Mouse (Mus musculus): ENCODE results near the gene Faf2. TPM values are rescaled to one million over a fixed set of nuclear protein-coding genes. Genes with fewer than 3 reads are reported as not detected.

Faf2 gene
- polyA plus RNA-seq, 1 experiment from 2014 or later = 28.5 TPM

DNA sequence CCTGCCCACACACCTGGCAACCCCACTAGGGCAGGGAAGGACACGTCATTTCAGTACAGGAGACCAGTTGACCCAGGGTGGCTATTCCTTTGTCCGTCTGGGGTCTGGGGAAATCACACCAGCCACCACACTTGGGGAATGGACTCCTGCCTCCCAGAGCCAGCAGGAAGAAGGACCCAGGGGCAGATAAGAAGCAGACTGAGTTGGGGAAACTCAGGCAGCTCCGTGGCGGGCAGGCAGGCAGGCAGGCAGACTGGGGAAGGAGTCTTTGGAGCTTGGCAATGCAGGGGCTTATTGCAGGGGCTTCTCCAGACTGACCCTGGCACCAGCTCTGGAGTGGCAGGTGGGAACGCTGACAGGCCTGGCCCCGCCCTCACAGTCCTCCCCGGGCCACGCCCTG is 59.7 kb downstream of the Faf2 start:
- peak overlapping the region; percentile 79 for H3K4me2 ChIP-seq
- H3K27ac ChIP-seq (replicated peaks) = peak overlapping the region; percentile 96
- peaks cover 56% of the 10 kb centered on the region for H3K36me3 ChIP-seq (replicated peaks)
- H3K9ac ChIP-seq = peak overlapping the region; percentile 61
- 36% methylated on average over 8 of the region's 8 CpGs for WGBS (ENCODE audit: insufficient replicate concordance)
- H3K4me3 ChIP-seq (replicated peaks) = peak overlapping the region; percentile 53; the same call in 1 of the 2 replicates
- H3K27me3 ChIP-seq = no peaks in the 10 kb centered on the region
- no peak for ATAC-seq (ENCODE audit: insufficient read depth)
- H3K4me1 ChIP-seq (replicated peaks) = peaks cover 66% of the 10 kb centered on the region
- H3K9me3 ChIP-seq (replicated peaks) = no peaks in the 10 kb centered on the region

GRCm38 (mm10) chr13:54683301-54683700 is 61.7 kb downstream of the Faf2 start:
- no peak for ATAC-seq (ENCODE audit: insufficient read depth)
- H3K4me3 ChIP-seq (replicated peaks) = no peak overlapping the region
- 0 out of 2 replicates have a peak overlapping the region, but pooled peaks have one; percentile 33 for H3K27ac ChIP-seq (replicated peaks)
- peaks cover 77% of the 10 kb centered on the region for H3K4me1 ChIP-seq (replicated peaks)
- no peaks in the 10 kb centered on the region for H3K9me3 ChIP-seq (replicated peaks)
- H3K9ac ChIP-seq = no peak overlapping the region
- no peaks in the 10 kb centered on the region for H3K27me3 ChIP-seq
- peaks cover 56% of the 10 kb centered on the region for H3K36me3 ChIP-seq (replicated peaks)
- WGBS (ENCODE audit: insufficient replicate concordance) = 88% methylated on average over 3 of the region's 3 CpGs
- H3K4me2 ChIP-seq = no peak overlapping the region

DNA sequence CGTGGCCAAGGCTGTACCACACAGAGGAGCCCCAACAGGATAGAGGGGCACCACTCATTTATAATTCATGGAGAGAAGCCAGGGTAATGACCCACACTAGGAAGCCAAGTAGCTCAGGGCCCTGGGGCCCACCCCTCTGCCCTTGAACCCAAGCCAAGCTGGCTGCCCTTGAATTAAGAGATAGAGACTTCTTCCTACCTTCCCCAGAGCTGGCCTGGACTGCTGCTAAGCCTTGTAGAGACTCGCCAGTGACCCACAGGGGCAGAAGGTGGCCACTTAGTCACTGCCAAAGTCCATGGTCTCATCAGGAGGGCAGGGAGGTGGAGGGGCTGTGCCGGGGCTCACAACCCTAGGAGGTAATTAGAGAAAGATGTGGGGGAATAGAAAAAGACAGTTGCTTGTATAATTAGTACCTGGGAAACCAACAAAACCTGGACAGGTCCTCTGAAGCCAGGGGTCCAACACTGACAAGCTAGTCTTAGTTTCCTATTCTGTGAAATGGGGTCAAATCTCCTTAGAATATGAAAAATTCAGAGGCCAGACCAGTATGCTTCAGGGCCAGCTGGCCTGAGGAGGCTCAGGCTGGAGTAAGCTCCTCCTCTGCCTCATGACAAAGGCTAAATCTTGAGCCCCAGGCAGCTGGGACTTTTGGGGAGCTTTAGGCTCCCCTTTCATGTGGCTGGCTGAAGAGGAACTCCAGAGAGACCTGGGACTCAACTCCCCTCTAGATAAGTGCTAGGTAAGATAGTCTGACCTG is 62.7 kb downstream of the Faf2 start:
- H3K27ac ChIP-seq (replicated peaks) = peak overlapping the region; percentile 53; the same call in 1 of the 2 replicates
- no peak overlapping the region for H3K4me3 ChIP-seq (replicated peaks)
- H3K4me1 ChIP-seq (replicated peaks) = peaks cover 81% of the 10 kb centered on the region
- H3K27me3 ChIP-seq = no peaks in the 10 kb centered on the region
- H3K9ac ChIP-seq = peak overlapping the region; percentile 31; the same call in 1 of the 2 replicates
- 76% methylated on average over 3 of the region's 3 CpGs for WGBS (ENCODE audit: insufficient replicate concordance)
- no peak for ATAC-seq (ENCODE audit: insufficient read depth)
- no peaks in the 10 kb centered on the region for H3K9me3 ChIP-seq (replicated peaks)
- peak overlapping the region; percentile 15 for H3K4me2 ChIP-seq
- H3K36me3 ChIP-seq (replicated peaks) = peaks cover 49% of the 10 kb centered on the region

GRCm38 (mm10) chr13:54685174-54685573 is 63.6 kb downstream of the Faf2 start:
- H3K9ac ChIP-seq = peak overlapping the region; percentile 31; the same call in 1 of the 2 replicates
- 0 out of 2 replicates have a peak overlapping the region, but pooled peaks have one; percentile 6 for H3K4me3 ChIP-seq (replicated peaks)
- WGBS (ENCODE audit: insufficient replicate concordance) = 51% methylated on average over 2 of the region's 2 CpGs

DNA sequence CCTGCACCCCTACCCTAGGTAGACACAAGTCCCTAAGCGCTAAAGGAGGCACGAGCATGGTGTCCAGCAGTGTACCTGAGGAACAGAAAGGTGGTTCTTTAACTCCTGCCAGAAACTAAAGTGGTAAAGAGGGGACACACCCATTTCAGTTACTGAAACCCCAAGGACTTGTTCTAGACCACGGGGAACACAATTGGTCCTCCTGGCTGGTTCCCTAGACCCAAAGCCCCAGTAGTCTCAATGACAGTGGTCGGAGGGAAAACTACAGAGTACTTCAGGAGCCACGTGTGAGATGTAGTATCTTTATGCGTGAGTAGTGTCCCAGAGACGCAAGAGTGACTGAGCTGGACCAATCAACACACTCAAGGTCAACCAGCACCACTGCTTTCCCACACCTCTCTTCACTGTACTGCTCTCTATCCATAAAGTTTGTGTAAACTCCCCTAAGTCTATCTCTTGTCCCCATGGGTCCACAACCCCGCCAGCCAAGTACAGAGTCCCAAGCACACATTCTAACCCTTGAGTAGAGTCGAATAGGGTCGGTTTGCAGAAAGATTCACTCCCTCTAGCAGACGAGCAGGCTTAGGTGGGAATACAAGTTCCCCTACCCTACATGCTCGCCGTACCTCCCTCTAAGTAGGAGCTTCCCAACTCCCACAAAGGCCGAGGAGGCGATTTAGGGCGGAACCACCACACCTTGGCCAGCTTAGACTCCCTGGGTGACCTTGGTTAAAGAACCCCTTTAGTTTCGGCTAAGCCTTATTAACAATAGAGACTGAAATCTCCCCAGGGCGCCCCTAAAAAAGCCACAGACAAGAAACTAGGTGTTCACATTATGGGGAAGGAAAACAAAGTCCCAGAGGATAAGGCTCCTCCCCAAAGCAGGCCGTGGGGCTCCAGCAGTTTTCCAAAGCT is 64.8 kb downstream of the Faf2 start:
- no peak for ATAC-seq (ENCODE audit: insufficient read depth)
- Histone ChIP-seq H3K4me3 (replicated peaks) (peak overlapping the region; percentile 94), H3K9me3 (replicated peaks) (no peaks in the 10 kb centered on the region), H3K27ac (replicated peaks) (peak overlapping the region; percentile 96), H3K36me3 (replicated peaks) (peaks cover 30% of the 10 kb centered on the region), H3K27me3 (no peaks in the 10 kb centered on the region), H3K4me2 (peak overlapping the region; percentile 94), H3K9ac (peak overlapping the region; percentile 92), H3K4me1 (replicated peaks) (peaks cover 81% of the 10 kb centered on the region)
- 5% methylated on average over 19 of the region's 19 CpGs for WGBS (ENCODE audit: insufficient replicate concordance)

More at GRCm38 (mm10) chr13:54685174-54685573, 63.6 kb downstream of the Faf2 start:
- H3K27ac ChIP-seq (replicated peaks) = peak overlapping the region; percentile 96
- peaks cover 42% of the 10 kb centered on the region for H3K36me3 ChIP-seq (replicated peaks)
- no peak for ATAC-seq (ENCODE audit: insufficient read depth)
- H3K4me2 ChIP-seq = peak overlapping the region; percentile 94
- no peaks in the 10 kb centered on the region for H3K27me3 ChIP-seq
- peaks cover 81% of the 10 kb centered on the region for H3K4me1 ChIP-seq (replicated peaks)
- H3K9me3 ChIP-seq (replicated peaks) = no peaks in the 10 kb centered on the region

DNA sequence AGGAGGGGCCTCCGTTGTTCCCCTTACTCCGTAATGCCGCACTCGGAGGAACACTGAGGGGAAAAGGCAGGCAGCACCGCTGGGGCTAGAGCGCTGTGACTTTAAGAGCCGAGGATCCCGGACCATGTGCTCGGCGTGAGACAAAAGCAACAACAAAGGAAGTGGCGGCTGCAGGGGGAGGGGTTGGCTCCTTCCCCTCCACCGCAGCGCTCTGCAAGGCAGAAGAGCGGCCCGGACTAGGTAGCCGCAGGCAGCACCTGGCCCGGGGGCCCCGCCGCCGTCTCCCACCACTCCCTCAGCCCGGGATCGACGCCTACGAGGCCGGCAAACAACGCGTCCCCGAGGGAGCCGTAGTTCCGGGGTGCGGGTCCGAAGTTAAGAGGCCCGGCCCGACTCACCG is 65.5 kb downstream of the Faf2 start:
- under 1% methylated on average over 35 of the region's 35 CpGs for WGBS (ENCODE audit: insufficient replicate concordance)
- Histone ChIP-seq H3K4me3 (replicated peaks) (peak overlapping the region; percentile 94), H3K9me3 (replicated peaks) (no peaks in the 10 kb centered on the region), H3K4me2 (peak overlapping the region; percentile 94), H3K27ac (replicated peaks) (peak overlapping the region; percentile 96), H3K4me1 (replicated peaks) (peaks cover 81% of the 10 kb centered on the region), H3K36me3 (replicated peaks) (peaks cover 23% of the 10 kb centered on the region), H3K9ac (peak overlapping the region; percentile 92), H3K27me3 (no peaks in the 10 kb centered on the region)
- ATAC-seq (ENCODE audit: insufficient read depth) = peak; percentile 16

DNA sequence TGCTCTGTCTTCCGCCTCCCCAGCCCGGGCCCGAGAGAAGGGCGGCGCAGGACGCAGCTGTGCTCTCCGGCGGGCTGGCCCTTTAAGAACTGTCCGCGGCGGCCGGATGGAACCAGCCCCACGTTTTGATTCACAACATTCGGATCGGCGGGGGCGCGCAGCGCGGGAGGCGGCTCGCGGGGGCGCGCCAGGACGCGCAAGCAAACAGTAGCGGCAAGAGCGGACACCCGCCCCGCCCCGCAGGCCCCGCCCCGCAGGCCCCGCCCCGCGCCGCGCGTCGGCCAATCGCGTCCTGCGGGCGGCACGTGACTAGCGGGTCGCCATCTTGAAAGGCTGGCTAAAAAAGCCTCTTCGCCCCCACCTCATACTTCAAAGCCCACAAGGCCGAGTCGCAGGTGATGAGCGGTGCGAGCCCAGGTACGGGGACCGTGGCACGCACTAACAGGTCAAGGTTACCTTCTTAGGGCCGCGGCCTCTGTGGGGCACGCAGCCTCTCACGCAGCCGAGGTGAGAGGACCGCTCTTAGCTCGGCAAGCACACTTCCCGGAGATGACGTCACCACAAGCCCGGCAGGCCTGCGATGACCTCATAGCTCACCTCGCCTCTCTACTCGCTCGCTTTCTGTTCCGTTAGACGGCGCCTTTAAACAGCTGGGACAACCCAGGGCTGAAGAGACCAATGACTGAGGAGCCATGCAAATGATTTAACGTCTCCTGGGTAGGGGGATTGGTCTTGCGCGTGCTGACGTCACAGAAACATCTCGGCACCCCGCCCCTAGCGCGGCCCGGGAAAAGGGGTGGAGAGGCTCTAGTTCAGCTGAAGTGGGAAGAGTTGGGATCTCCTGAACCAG is 66.2 kb downstream of the Faf2 start:
- ATAC-seq (ENCODE audit: insufficient read depth) = peak; percentile 82
- H3K27ac ChIP-seq (replicated peaks) = peak overlapping the region; percentile 96
- peaks cover 84% of the 10 kb centered on the region for H3K4me1 ChIP-seq (replicated peaks)
- peak overlapping the region; percentile 94 for H3K4me2 ChIP-seq
- H3K36me3 ChIP-seq (replicated peaks) = peaks cover 16% of the 10 kb centered on the region
- H3K27me3 ChIP-seq = no peaks in the 10 kb centered on the region
- peak overlapping the region; percentile 94 for H3K4me3 ChIP-seq (replicated peaks)
- H3K9ac ChIP-seq = peak overlapping the region; percentile 92
- H3K9me3 ChIP-seq (replicated peaks) = no peaks in the 10 kb centered on the region
- WGBS (ENCODE audit: insufficient replicate concordance) = under 1% methylated on average over 82 of the region's 82 CpGs

- H3K27ac ChIP-seq (replicated peaks) = 0 out of 2 replicates have a peak overlapping the region, but pooled peaks have one; percentile 11
- H3K4me2 ChIP-seq = no peak overlapping the region
- 0 out of 2 replicates have a peak overlapping the region, but pooled peaks have one; percentile 21 for H3K9ac ChIP-seq
- 86% methylated on average over 8 of the region's 8 CpGs for WGBS (ENCODE audit: insufficient replicate concordance)
- no peaks in the 10 kb centered on the region for H3K9me3 ChIP-seq (replicated peaks)
- no peak for ATAC-seq (ENCODE audit: insufficient read depth)
- H3K4me3 ChIP-seq (replicated peaks) = no peak overlapping the region
- no peaks in the 10 kb centered on the region for H3K36me3 ChIP-seq (replicated peaks)
- H3K4me1 ChIP-seq (replicated peaks) = peaks cover 78% of the 10 kb centered on the region
- no peaks in the 10 kb centered on the region for H3K27me3 ChIP-seq
These were observed 68.7 kb downstream of the Faf2 start for GRCm38 (mm10) chr13:54690151-54690740.

DNA sequence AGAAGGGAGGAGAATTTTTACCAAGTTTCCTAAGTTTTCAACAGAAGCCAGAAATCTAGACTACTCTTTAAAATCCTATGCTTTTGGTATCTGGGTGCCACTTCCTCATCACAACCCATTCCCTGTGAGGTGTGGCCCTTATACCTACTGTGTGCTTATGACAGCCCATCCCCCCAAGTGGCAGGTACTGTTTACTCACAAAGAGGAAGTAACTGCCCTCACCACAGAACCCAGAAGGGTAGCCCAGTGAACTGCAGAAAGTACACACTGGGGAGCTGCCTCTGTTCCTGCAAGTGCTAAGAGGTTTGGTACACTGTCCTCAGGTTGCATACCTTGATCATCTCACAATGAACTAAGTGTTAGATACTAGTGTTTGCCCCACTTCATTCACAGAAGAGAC is 70.2 kb downstream of the Faf2 start:
- no peak for ATAC-seq (ENCODE audit: insufficient read depth)
- Histone ChIP-seq H3K9ac (peak overlapping the region; percentile 98), H3K36me3 (replicated peaks) (no peaks in the 10 kb centered on the region), H3K4me2 (peak overlapping the region; percentile 90), H3K27ac (replicated peaks) (peak overlapping the region; percentile 94), H3K9me3 (replicated peaks) (no peaks in the 10 kb centered on the region), H3K27me3 (no peaks in the 10 kb centered on the region), H3K4me1 (replicated peaks) (peaks cover 72% of the 10 kb centered on the region), H3K4me3 (replicated peaks) (peak overlapping the region; percentile 78)
